Mouse (Mus musculus): ENCODE measurements around the gene Serpinf2. TPM values are rescaled to one million over a fixed set of nuclear protein-coding genes. Genes with fewer than 3 reads are reported as not detected.

The Serpinf2 gene
- polyA plus RNA-seq, 1 experiment from 2014 or later = 14.9 TPM

GRCm38 (mm10) chr11:75468410-75468809, 29.0 kb upstream of the Serpinf2 start:
- Histone ChIP-seq H3K36me3 (ENCODE audit: control insufficient read depth, insufficient read depth, low read length) (peaks cover 4% of the 10 kb centered on the region; the same call in 1 of the 2 replicates), H3K4me3 (ENCODE audit: low read depth, low read length) (peak overlapping the region; percentile 46), H3K27ac (ENCODE audit: low read length) (no peak overlapping the region), H3K9me3 (ENCODE audit: control insufficient read depth, low read depth, low read length) (no peaks in the 10 kb centered on the region), H3K9ac (replicated peaks; ENCODE audit: low read depth, low read length) (peak overlapping the region; percentile 61), H3K4me2 (replicated peaks; ENCODE audit: low read depth, low read length) (peak overlapping the region; percentile 78), H3K27me3 (ENCODE audit: control insufficient read depth, insufficient read depth, low read length) (no peaks in the 10 kb centered on the region), H3K4me1 (ENCODE audit: control insufficient read depth, insufficient read depth, low read length) (peaks cover 14% of the 10 kb centered on the region)
- ATAC-seq (ENCODE audit: insufficient number of reproducible peaks, insufficient read depth, low FRiP score, low read depth) = no peak
- 64% methylated on average over 7 of the region's 7 CpGs for WGBS

GRCm38 (mm10) chr11:75467512-75468215, 28.3 kb upstream of the Serpinf2 start:
- Histone ChIP-seq H3K27me3 (ENCODE audit: control insufficient read depth, insufficient read depth, low read length) (no peaks in the 10 kb centered on the region), H3K4me1 (ENCODE audit: control insufficient read depth, insufficient read depth, low read length) (peaks cover 22% of the 10 kb centered on the region), H3K4me3 (ENCODE audit: low read depth, low read length) (peak overlapping the region; percentile 46), H3K36me3 (ENCODE audit: control insufficient read depth, insufficient read depth, low read length) (peaks cover 4% of the 10 kb centered on the region; the same call in 1 of the 2 replicates), H3K9me3 (ENCODE audit: control insufficient read depth, low read depth, low read length) (no peaks in the 10 kb centered on the region), H3K9ac (replicated peaks; ENCODE audit: low read depth, low read length) (peak overlapping the region; percentile 61), H3K4me2 (replicated peaks; ENCODE audit: low read depth, low read length) (peak overlapping the region; percentile 78), H3K27ac (ENCODE audit: low read length) (no peak overlapping the region)
- peak; percentile 80 for ATAC-seq (ENCODE audit: insufficient number of reproducible peaks, insufficient read depth, low FRiP score, low read depth)
- WGBS = 16% methylated on average over 19 of the region's 19 CpGs

GRCm38 (mm10) chr11:75466731-75467505, 27.5 kb upstream of the Serpinf2 start:
- H3K36me3 ChIP-seq (ENCODE audit: control insufficient read depth, insufficient read depth, low read length) = peaks cover 4% of the 10 kb centered on the region; the same call in 1 of the 2 replicates
- H3K27ac ChIP-seq (ENCODE audit: low read length) = no peak overlapping the region
- no peak overlapping the region for H3K4me3 ChIP-seq (ENCODE audit: low read depth, low read length)
- no peak overlapping the region for H3K4me2 ChIP-seq (replicated peaks; ENCODE audit: low read depth, low read length)
- H3K9me3 ChIP-seq (ENCODE audit: control insufficient read depth, low read depth, low read length) = no peaks in the 10 kb centered on the region
- H3K9ac ChIP-seq (replicated peaks; ENCODE audit: low read depth, low read length) = no peak overlapping the region
- WGBS = 98% methylated on average over 4 of the region's 4 CpGs
- ATAC-seq (ENCODE audit: insufficient number of reproducible peaks, insufficient read depth, low FRiP score, low read depth) = no peak
- peaks cover 29% of the 10 kb centered on the region for H3K4me1 ChIP-seq (ENCODE audit: control insufficient read depth, insufficient read depth, low read length)
- no peaks in the 10 kb centered on the region for H3K27me3 ChIP-seq (ENCODE audit: control insufficient read depth, insufficient read depth, low read length)

GRCm38 (mm10) chr11:75465051-75465450, 25.7 kb upstream of the Serpinf2 start:
- H3K4me2 ChIP-seq (replicated peaks; ENCODE audit: low read depth, low read length) = no peak overlapping the region
- no peaks in the 10 kb centered on the region for H3K27me3 ChIP-seq (ENCODE audit: control insufficient read depth, insufficient read depth, low read length)
- H3K9me3 ChIP-seq (ENCODE audit: control insufficient read depth, low read depth, low read length) = no peaks in the 10 kb centered on the region
- H3K4me1 ChIP-seq (ENCODE audit: control insufficient read depth, insufficient read depth, low read length) = peaks cover 33% of the 10 kb centered on the region
- H3K36me3 ChIP-seq (ENCODE audit: control insufficient read depth, insufficient read depth, low read length) = peaks cover 4% of the 10 kb centered on the region; the same call in 1 of the 2 replicates
- no peak for ATAC-seq (ENCODE audit: insufficient number of reproducible peaks, insufficient read depth, low FRiP score, low read depth)
- WGBS = 92% methylated on average over 6 of the region's 6 CpGs
- no peak overlapping the region for H3K9ac ChIP-seq (replicated peaks; ENCODE audit: low read depth, low read length)
- no peak overlapping the region for H3K4me3 ChIP-seq (ENCODE audit: low read depth, low read length)
- H3K27ac ChIP-seq (ENCODE audit: low read length) = no peak overlapping the region

- H3K36me3 ChIP-seq (ENCODE audit: control insufficient read depth, insufficient read depth, low read length) = peaks cover 4% of the 10 kb centered on the region; the same call in 1 of the 2 replicates
- H3K27ac ChIP-seq (ENCODE audit: low read length) = no peak overlapping the region
- H3K4me1 ChIP-seq (ENCODE audit: control insufficient read depth, insufficient read depth, low read length) = peaks cover 37% of the 10 kb centered on the region
- no peaks in the 10 kb centered on the region for H3K9me3 ChIP-seq (ENCODE audit: control insufficient read depth, low read depth, low read length)
- 87% methylated on average over 6 of the region's 6 CpGs for WGBS
- no peak overlapping the region for H3K4me2 ChIP-seq (replicated peaks; ENCODE audit: low read depth, low read length)
- ATAC-seq (ENCODE audit: insufficient number of reproducible peaks, insufficient read depth, low FRiP score, low read depth) = no peak
- no peak overlapping the region for H3K4me3 ChIP-seq (ENCODE audit: low read depth, low read length)
- no peak overlapping the region for H3K9ac ChIP-seq (replicated peaks; ENCODE audit: low read depth, low read length)
- no peaks in the 10 kb centered on the region for H3K27me3 ChIP-seq (ENCODE audit: control insufficient read depth, insufficient read depth, low read length)
Measured at GRCm38 (mm10) chr11:75464417-75464816, 25.0 kb upstream of the Serpinf2 start.

- H3K4me2 ChIP-seq (replicated peaks; ENCODE audit: low read depth, low read length) = peak overlapping the region; percentile 99; the same call in 1 of the 2 replicates
- 61% methylated on average over 4 of the region's 4 CpGs for WGBS
- ATAC-seq (ENCODE audit: insufficient number of reproducible peaks, insufficient read depth, low FRiP score, low read depth) = no peak
- H3K36me3 ChIP-seq (ENCODE audit: control insufficient read depth, insufficient read depth, low read length) = peaks cover 4% of the 10 kb centered on the region; the same call in 1 of the 2 replicates
- no peaks in the 10 kb centered on the region for H3K27me3 ChIP-seq (ENCODE audit: control insufficient read depth, insufficient read depth, low read length)
- H3K9me3 ChIP-seq (ENCODE audit: control insufficient read depth, low read depth, low read length) = no peaks in the 10 kb centered on the region
- H3K9ac ChIP-seq (replicated peaks; ENCODE audit: low read depth, low read length) = no peak overlapping the region
- peaks cover 37% of the 10 kb centered on the region for H3K4me1 ChIP-seq (ENCODE audit: control insufficient read depth, insufficient read depth, low read length)
- no peak overlapping the region for H3K4me3 ChIP-seq (ENCODE audit: low read depth, low read length)
- peak overlapping the region; percentile 17; the same call in 1 of the 2 replicates for H3K27ac ChIP-seq (ENCODE audit: low read length)
Measured at GRCm38 (mm10) chr11:75463624-75464023, 24.2 kb upstream of the Serpinf2 start.

- Histone ChIP-seq H3K27ac (ENCODE audit: low read length) (peak overlapping the region; percentile 86; the same call in 1 of the 2 replicates), H3K4me1 (ENCODE audit: control insufficient read depth, insufficient read depth, low read length) (peaks cover 32% of the 10 kb centered on the region), H3K36me3 (ENCODE audit: control insufficient read depth, insufficient read depth, low read length) (peaks cover 4% of the 10 kb centered on the region; the same call in 1 of the 2 replicates), H3K4me3 (ENCODE audit: low read depth, low read length) (peak overlapping the region; percentile 79), H3K27me3 (ENCODE audit: control insufficient read depth, insufficient read depth, low read length) (no peaks in the 10 kb centered on the region), H3K9ac (replicated peaks; ENCODE audit: low read depth, low read length) (no peak overlapping the region), H3K9me3 (ENCODE audit: control insufficient read depth, low read depth, low read length) (no peaks in the 10 kb centered on the region), H3K4me2 (replicated peaks; ENCODE audit: low read depth, low read length) (peak overlapping the region; percentile 99)
- peak; percentile 20 for ATAC-seq (ENCODE audit: insufficient number of reproducible peaks, insufficient read depth, low FRiP score, low read depth)
- WGBS = 3% methylated on average over 9 of the region's 9 CpGs
Measured at GRCm38 (mm10) chr11:75462865-75463336, 23.5 kb upstream of the Serpinf2 start.

- H3K4me3 ChIP-seq (ENCODE audit: low read depth, low read length) = peak overlapping the region; percentile 79
Measured at GRCm38 (mm10) chr11:75462253-75462783, 22.9 kb upstream of the Serpinf2 start.

More at GRCm38 (mm10) chr11:75462253-75462783, 22.9 kb upstream of the Serpinf2 start:
- H3K36me3 ChIP-seq (ENCODE audit: control insufficient read depth, insufficient read depth, low read length) = peaks cover 4% of the 10 kb centered on the region; the same call in 1 of the 2 replicates
- WGBS = 4% methylated on average over 16 of the region's 16 CpGs
- peak overlapping the region; percentile 86 for H3K27ac ChIP-seq (ENCODE audit: low read length)
- H3K4me1 ChIP-seq (ENCODE audit: control insufficient read depth, insufficient read depth, low read length) = peaks cover 27% of the 10 kb centered on the region
- H3K9me3 ChIP-seq (ENCODE audit: control insufficient read depth, low read depth, low read length) = no peaks in the 10 kb centered on the region
- H3K9ac ChIP-seq (replicated peaks; ENCODE audit: low read depth, low read length) = peak overlapping the region; percentile 45; the same call in 1 of the 2 replicates
- peak overlapping the region; percentile 99 for H3K4me2 ChIP-seq (replicated peaks; ENCODE audit: low read depth, low read length)
- no peaks in the 10 kb centered on the region for H3K27me3 ChIP-seq (ENCODE audit: control insufficient read depth, insufficient read depth, low read length)
- ATAC-seq (ENCODE audit: insufficient number of reproducible peaks, insufficient read depth, low FRiP score, low read depth) = 0 out of 2 replicates have a peak, but pooled peaks have one; percentile 5

Measured in stomach, embryonic 14.5 days (tissue).